Mouse (Mus musculus): ENCODE data around the gene Cyp2t4. TPM values are rescaled to one million over a fixed set of nuclear protein-coding genes. Genes with fewer than 3 reads are reported as not detected.

Gene Cyp2t4
- not detected for polyA plus RNA-seq (2014; fragmentation: Illumina TruSeq; extraction: RNeasy Lipid Tissue Mini Kit (QIAGEN cat#74804); ENCODE audit: low read depth, low replicate concordance)

GRCm38 (mm10) chr7:27153205-27153764 lies at the start of gene Cyp2t4:
TSS of gene Cyp2t4 (plus strand) at chr7:27153714.

GRCm38 (mm10) chr7:27119676-27120075 lies 33.8 kb upstream of the Cyp2t4 start, which contains the start of gene Cyp2f2:
TSS of gene Cyp2f2 (plus strand) at chr7:27119909.

DNA sequence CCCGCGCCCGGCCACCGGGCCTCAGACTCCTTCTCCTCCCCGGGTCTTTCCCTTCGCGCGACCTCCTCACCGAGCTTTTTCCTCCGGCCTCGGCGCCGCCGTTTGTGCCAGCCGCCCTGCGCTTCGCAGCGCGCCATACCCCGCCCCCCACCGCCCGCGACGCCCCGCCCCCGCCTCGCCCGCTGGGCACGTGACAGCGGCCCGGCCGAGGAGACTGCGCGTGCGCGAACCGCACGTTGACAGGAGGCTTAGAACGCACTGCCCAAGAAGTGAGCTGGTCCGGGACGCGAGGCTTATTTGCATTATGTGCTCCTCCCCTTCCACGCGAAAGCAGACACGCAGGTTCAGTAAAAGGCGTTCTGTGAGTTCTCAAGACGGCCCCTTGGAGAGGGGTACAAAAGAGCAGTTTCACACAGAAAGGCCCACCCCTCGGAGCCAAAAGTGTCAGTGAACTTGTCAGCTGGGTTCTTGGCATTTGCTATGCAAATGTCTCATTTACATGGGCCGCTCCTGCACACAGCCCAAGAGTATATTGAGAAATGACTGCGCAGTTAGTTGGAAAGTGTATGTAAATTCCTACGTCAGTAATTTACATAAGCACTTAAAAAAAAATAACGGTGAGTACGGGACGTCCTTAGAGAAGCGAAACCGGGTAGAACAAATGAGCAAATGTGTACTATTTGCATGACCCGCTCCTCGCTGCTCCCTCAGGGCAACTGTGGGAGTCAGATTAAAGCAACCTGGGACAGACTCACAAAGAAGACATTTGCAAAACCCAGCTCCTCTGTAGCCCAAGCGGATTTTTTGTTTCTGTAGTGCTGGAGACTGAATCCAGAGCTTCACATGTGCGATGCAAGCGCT lies 13.3 kb downstream of the Cyp2t4 start, which contains the start of gene Egln2:
Egln2 (minus strand) TSS at position 189 of the 861 bp plus-strand sequence.

DNA sequence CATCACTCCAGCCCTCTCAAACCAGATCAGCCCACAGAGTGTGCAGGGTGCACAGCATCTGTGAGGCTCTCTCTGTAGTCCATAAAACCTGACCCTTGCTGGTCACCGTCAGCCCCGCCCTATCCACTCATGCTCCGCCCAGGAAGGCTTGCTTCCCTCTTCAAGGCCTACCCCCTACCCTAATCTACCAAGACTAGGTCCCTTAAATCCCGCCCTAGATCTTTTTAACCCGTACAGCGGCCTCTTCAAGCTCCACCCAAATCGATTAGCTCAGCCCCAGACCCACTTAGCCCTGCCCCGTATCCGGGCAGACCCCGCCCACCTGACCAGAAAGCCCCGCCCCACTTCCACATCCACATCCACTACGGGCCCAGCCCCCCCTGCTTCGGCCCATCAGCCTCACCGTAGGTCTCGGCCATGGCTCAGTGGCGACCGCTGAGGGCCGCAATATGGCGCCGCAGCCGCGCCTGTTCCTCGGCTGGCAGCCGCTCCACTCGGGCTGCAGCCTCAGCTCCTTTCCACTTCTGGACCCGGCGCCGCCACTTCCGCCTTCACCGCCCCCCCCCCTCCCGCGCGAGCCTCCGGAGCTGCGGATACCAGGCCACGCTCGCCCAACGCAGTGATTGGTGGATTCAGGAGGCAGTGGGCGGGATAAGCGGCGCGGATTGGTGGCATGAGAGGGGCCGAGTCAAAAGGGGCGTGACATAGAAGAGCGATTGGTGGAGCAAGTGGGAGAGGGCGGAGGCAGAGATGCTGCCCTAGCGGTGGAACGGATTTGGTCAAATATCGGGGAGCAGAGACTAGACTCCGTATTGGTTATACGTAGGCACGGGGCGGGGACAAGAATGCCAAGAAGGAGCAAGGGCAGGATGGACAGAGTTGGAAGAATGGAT lies 25.1 kb downstream of the Cyp2t4 start, which contains the start of gene Rab4b:
Rab4b (minus strand) TSS at position 573 of the 893 bp plus-strand sequence.

DNA sequence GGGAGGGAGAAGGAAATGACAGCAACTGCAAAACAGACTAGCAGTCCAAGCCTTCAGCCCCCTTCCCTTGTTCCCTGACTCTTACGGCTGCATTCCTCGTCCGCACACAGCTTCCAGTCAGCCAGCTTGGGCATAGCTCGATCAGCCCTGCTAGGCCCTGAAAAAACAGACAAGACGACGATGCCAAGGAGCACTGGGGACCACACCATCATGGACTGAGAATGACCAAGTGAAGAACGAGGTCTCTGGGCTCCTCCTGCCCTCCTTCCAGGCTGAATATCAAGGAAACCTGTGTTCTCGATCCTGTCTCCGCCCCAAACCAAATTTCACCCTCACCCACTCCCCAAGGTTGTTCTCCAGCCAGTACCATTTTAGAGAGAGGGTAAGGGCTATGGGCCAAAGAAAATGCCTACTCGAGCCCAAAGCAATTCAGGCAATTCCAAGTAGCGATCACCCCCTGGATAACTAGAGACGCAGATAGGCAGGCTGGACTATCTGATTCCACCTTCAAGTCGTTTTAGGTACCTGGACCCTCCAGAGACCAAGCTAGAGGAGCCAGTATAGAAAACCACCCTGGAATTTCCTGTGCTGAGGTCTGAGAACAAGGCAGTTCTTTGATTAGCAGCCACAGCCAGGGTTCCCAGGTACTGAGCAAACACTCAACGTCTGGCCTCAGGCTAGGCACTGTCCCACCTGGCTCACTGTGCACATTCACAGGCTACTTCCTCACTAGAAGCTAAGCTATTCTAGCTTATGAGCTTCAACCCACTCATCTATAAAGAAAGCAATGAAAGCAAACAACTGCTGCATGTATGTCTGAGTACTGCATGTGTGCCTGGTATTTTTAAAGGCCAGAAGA lies 27.6 kb downstream of the Cyp2t4 start, which contains the start of the genes Gm21983 and Mia:
Gm21983 (minus strand) TSS at position 250 of the 859 bp plus-strand sequence.
Mia (minus strand) TSS at position 321 of the 859 bp plus-strand sequence.

GRCm38 (mm10) chr7:27195681-27196611 lies 42.4 kb downstream of the Cyp2t4 start, which contains the start of the genes BC024978 and Snrpa:
TSS of gene BC024978 (plus strand) at chr7:27195781.
TSS of gene Snrpa (minus strand) at chr7:27196271.

Other genes with a start within 250 kb of the Cyp2t4 start
- gene Cyp2a22, start 214.3 kb upstream of the Cyp2t4 start, polyA plus RNA-seq (2014; fragmentation: Illumina TruSeq; extraction: RNeasy Lipid Tissue Mini Kit (QIAGEN cat#74804); ENCODE audit: low read depth, low replicate concordance): not detected
- not detected for gene Cyp2a12, start 124.6 kb upstream of the Cyp2t4 start, polyA plus RNA-seq (2014; fragmentation: Illumina TruSeq; extraction: RNeasy Lipid Tissue Mini Kit (QIAGEN cat#74804); ENCODE audit: low read depth, low replicate concordance)
- 70.2 TPM for gene Cyp2f2, start 33.8 kb upstream of the Cyp2t4 start, polyA plus RNA-seq (2014; fragmentation: Illumina TruSeq; extraction: RNeasy Lipid Tissue Mini Kit (QIAGEN cat#74804); ENCODE audit: low read depth, low replicate concordance)
- 6.1 TPM for gene Egln2, start 13.1 kb downstream of the Cyp2t4 start, polyA plus RNA-seq (2014; fragmentation: Illumina TruSeq; extraction: RNeasy Lipid Tissue Mini Kit (QIAGEN cat#74804); ENCODE audit: low read depth, low replicate concordance)
- 2.9 TPM for gene Rab4b, start 25.2 kb downstream of the Cyp2t4 start, polyA plus RNA-seq (2014; fragmentation: Illumina TruSeq; extraction: RNeasy Lipid Tissue Mini Kit (QIAGEN cat#74804); ENCODE audit: low read depth, low replicate concordance)
- not detected for gene Gm21983, start 27.4 kb downstream of the Cyp2t4 start, polyA plus RNA-seq (2014; fragmentation: Illumina TruSeq; extraction: RNeasy Lipid Tissue Mini Kit (QIAGEN cat#74804); ENCODE audit: low read depth, low replicate concordance)
- not detected for gene Mia, start 27.4 kb downstream of the Cyp2t4 start, polyA plus RNA-seq (2014; fragmentation: Illumina TruSeq; extraction: RNeasy Lipid Tissue Mini Kit (QIAGEN cat#74804); ENCODE audit: low read depth, low replicate concordance)
- 15.8 TPM for gene BC024978, start 42.1 kb downstream of the Cyp2t4 start, polyA plus RNA-seq (2014; fragmentation: Illumina TruSeq; extraction: RNeasy Lipid Tissue Mini Kit (QIAGEN cat#74804); ENCODE audit: low read depth, low replicate concordance)
- 7.7 TPM for gene Snrpa, start 42.6 kb downstream of the Cyp2t4 start, polyA plus RNA-seq (2014; fragmentation: Illumina TruSeq; extraction: RNeasy Lipid Tissue Mini Kit (QIAGEN cat#74804); ENCODE audit: low read depth, low replicate concordance)
- 0.58 TPM for gene Itpkc, start 74.9 kb downstream of the Cyp2t4 start, polyA plus RNA-seq (2014; fragmentation: Illumina TruSeq; extraction: RNeasy Lipid Tissue Mini Kit (QIAGEN cat#74804); ENCODE audit: low read depth, low replicate concordance)
- gene Coq8b, start 79.3 kb downstream of the Cyp2t4 start, polyA plus RNA-seq (2014; fragmentation: Illumina TruSeq; extraction: RNeasy Lipid Tissue Mini Kit (QIAGEN cat#74804); ENCODE audit: low read depth, low replicate concordance): 1.8 TPM
- 0.35 TPM for gene Numbl, start 104.7 kb downstream of the Cyp2t4 start, polyA plus RNA-seq (2014; fragmentation: Illumina TruSeq; extraction: RNeasy Lipid Tissue Mini Kit (QIAGEN cat#74804); ENCODE audit: low read depth, low replicate concordance)
- 1.6 TPM for gene Ltbp4, start 184.0 kb downstream of the Cyp2t4 start, polyA plus RNA-seq (2014; fragmentation: Illumina TruSeq; extraction: RNeasy Lipid Tissue Mini Kit (QIAGEN cat#74804); ENCODE audit: low read depth, low replicate concordance)
- gene Shkbp1, start 202.3 kb downstream of the Cyp2t4 start, polyA plus RNA-seq (2014; fragmentation: Illumina TruSeq; extraction: RNeasy Lipid Tissue Mini Kit (QIAGEN cat#74804); ENCODE audit: low read depth, low replicate concordance): 0.99 TPM
- gene Gm20479, start 203.7 kb downstream of the Cyp2t4 start, polyA plus RNA-seq (2014; fragmentation: Illumina TruSeq; extraction: RNeasy Lipid Tissue Mini Kit (QIAGEN cat#74804); ENCODE audit: low read depth, low replicate concordance): not detected